Mouse (Mus musculus) ES-E14 (cell line): Measurements from ENCODE around the gene Ppp1r9a. TPM values are rescaled to one million over a fixed set of nuclear protein-coding genes. Genes with fewer than 3 reads are reported as not detected.

Experiments
- DNase-seq: peaks from one replicate; pipeline ENCODE4 v3.0.0-alpha.2; 2013; ENCODE audit warnings: low read depth, low spot score
- H3K27ac ChIP-seq: 2 replicates; pipeline ENCODE4 v1.5.1; 2012; ENCODE audit warnings: low read depth, mild to moderate bottlenecking, low read length, moderate library complexity, mixed read lengths; ENCODE audit not compliant: poor library complexity, insufficient read depth, severe bottlenecking
- H3K36me3 ChIP-seq: 2 replicates; pipeline ENCODE4 v1.6.1; 2012; ENCODE audit warnings: mild to moderate bottlenecking, low read length, moderate library complexity, mixed read lengths; ENCODE audit not compliant: control insufficient read depth, poor library complexity, insufficient read depth, severe bottlenecking
- H3K4me1 ChIP-seq, 2 experiments: fragments of 150-350 bp in 1 of 2; sonication (generic) in 1 of 2; 2 replicates each; pipeline ENCODE4 v1.6.1; 2012; ENCODE audit warnings: low read length in 2 of 2, mild to moderate bottlenecking in 1 of 2, mixed read lengths in 1 of 2; ENCODE audit not compliant: control insufficient read depth in 2 of 2, insufficient read depth in 2 of 2, poor library complexity in 1 of 2
- H3K4me3 ChIP-seq, 2 experiments: fragments of 150-350 bp in 1 of 2; sonication (generic) in 1 of 2; 2 replicates each; pipeline ENCODE4 v1.5.1; 2012; ENCODE audit warnings: low read length in 2 of 2, low read depth in 1 of 2, mild to moderate bottlenecking in 1 of 2, mixed read lengths in 1 of 2; ENCODE audit not compliant: insufficient read depth in 1 of 2, poor library complexity in 1 of 2, severe bottlenecking in 1 of 2
- H3K9ac ChIP-seq: 2 replicates; pipeline ENCODE4 v1.6.1; 2012; ENCODE audit warnings: low read depth, mild to moderate bottlenecking, low read length, mixed read lengths; ENCODE audit not compliant: poor library complexity, insufficient read depth, severe bottlenecking
- H3K9me3 ChIP-seq: fragments of 150-350 bp; sonication (generic); 2 replicates; pipeline ENCODE4 v1.6.1; 2012; ENCODE audit warnings: low read depth, mild to moderate bottlenecking, low read length; ENCODE audit not compliant: control insufficient read depth, insufficient read depth
- CHD2 ChIP-seq: IDR thresholded peaks from 2 replicates; pipeline ENCODE4 v1.6.1; 2014; ENCODE audit warnings: mild to moderate bottlenecking, low read depth, low read length, inconsistent platforms
- HCFC1 ChIP-seq: IDR thresholded peaks from 2 replicates; pipeline ENCODE4 v1.6.1; 2012; ENCODE audit warnings: low read length, inconsistent platforms, borderline replicate concordance; ENCODE audit not compliant: insufficient read depth
- MAFK ChIP-seq: IDR thresholded peaks from 2 replicates; pipeline ENCODE4 v1.6.1; 2014; ENCODE audit warnings: mild to moderate bottlenecking, low read depth, low read length, inconsistent platforms; ENCODE audit not compliant: insufficient read depth
- ZC3H11A ChIP-seq: IDR thresholded peaks from 2 replicates; pipeline ENCODE4 v1.6.1; 2012; ENCODE audit warnings: low read depth, mild to moderate bottlenecking, inconsistent platforms, low read length, borderline replicate concordance
- ZNF384 ChIP-seq: IDR thresholded peaks from 2 replicates; pipeline ENCODE4 v1.6.1; 2012; ENCODE audit warnings: low read depth, low read length, inconsistent platforms
- in situ Hi-C, 2 experiments: fragments of 600-800 bp; cut with MboI; formaldehyde crosslinking; loops; one replicate each; pipeline ENCODE4 v1.15.1; 2025; ENCODE audit warnings: low sequenced_read_pairs in 2 of 2, inconsistent platforms in 1 of 2; ENCODE audit not compliant: unreplicated experiment in 2 of 2
- total RNA-seq: library from RNA; depleted of rRNA; stranded (reverse); fragments of 300-350 nt; gene quantifications from 2 replicates; pipeline ENCODE4 v1.2.3, GENCODE M21; 2012

Gene Ppp1r9a
- total RNA-seq, 1 experiment: 22.2 TPM

DNA sequence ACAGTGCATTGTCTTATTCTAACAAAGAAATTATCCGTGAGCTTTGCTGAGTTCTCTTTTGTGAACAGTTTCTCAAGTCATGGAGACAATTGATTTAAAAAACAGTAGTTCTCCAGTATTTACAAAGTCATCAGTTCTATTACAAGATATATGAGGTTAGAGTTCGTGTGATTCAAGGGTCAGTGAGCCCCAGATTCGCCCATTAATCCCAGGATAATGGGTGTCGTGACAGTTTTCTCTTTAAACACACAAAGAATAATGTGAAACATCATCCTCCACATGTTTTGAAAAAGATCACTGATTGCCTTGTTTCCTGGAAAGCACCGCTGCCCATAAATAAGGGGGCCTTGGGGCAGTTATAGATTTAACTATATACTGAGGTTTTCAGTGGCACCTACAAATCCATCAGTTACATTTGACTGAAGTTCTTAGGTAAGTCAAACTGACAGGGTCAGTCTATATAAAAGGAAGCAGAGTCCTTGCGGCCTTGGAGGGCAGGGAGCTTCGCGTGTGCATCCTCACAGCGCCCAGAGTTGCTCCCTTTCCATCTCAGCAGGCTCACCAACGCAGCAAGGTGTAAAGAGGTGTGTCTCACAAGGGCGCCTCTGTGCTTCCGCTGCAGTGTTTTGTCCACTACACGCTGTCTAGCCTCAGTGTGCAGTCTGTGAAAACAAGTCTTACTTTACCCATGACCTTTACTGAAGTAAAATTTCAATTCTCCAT, 126.6 kb downstream of the Ppp1r9a start:
- no peak for DNase-seq
- TF ChIP-seq HCFC1 (no peak), CHD2 (no peak), ZC3H11A (no peak), MAFK (no peak), ZNF384 (no peak)
- H3K9ac ChIP-seq: no peak overlapping the region
- H3K9me3 ChIP-seq: no peaks in the 10 kb centered on the region
- peaks cover 9 to 26% of the 10 kb centered on the region in 2 experiments; a peak in 3 of 4 replicates for H3K4me1 ChIP-seq
- no peak overlapping the region for H3K27ac ChIP-seq
- no peak overlapping the region for H3K4me3 ChIP-seq
- in situ Hi-C loops: no loop called here
- no peaks in the 10 kb centered on the region for H3K36me3 ChIP-seq

DNA sequence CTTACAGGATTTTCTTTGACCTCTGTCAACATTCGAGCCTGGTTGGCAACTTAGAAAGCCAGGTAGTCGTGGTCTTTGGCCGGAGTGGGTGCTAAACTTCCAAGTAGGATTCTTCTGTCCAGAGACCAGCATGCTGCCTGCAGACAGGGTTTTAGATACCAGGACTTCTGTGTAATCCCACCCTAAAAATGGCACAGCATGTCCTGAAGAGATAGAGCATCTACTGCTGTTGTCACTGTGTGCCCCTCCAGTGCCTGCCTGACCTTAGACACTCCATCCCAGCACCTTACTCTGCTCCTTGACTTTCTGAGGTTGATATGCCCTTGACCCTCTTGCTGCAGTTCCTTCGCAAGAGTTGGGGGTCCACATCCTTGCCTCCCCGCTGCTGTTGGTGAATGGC, 127.2 kb downstream of the Ppp1r9a start:
- in situ Hi-C loops: no loop called here
- H3K9me3 ChIP-seq: no peaks in the 10 kb centered on the region
- H3K36me3 ChIP-seq: no peaks in the 10 kb centered on the region
- H3K9ac ChIP-seq: no peak overlapping the region
- H3K4me3 ChIP-seq: no peak overlapping the region
- DNase-seq: no peak
- peaks cover 10 to 26% of the 10 kb centered on the region in 2 experiments; a peak in 3 of 4 replicates for H3K4me1 ChIP-seq
- H3K27ac ChIP-seq: no peak overlapping the region
- TF ChIP-seq ZC3H11A (no peak), HCFC1 (no peak), CHD2 (no peak), MAFK (no peak), ZNF384 (no peak)

DNA sequence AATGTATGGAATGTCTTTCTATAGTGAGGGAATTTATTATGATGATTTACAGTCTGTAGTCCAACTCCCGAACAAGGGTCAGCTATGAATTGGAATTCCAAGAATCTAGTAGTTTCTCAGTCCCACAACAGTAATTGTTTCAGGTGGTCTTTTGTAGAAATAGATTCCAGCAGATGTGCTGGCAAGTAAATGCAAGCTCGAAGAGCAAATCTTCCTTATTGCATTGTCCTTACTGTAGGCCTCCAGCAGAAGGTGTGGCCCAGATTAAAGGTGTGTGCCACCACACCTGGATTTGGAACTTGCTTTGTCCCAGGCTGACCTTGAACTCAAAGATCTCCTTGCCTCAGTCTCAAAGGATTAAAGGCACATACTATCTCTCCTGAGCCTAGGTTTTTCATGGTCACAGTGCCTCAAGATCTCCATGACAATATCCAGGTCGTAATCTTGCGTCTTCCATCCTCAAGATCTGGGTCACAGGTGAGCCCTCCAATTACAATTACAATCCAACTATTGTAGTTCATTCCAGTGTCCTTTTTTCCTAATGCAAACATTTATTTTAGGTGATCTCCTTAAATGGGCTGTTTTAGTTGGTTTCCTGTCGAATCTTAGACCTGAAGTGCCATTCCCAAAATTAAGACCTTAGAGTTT, 130.4 kb downstream of the Ppp1r9a start:
- peak overlapping the region; percentile 78; the same call in 1 of the 2 replicates for H3K27ac ChIP-seq
- no peak overlapping the region for H3K4me3 ChIP-seq
- TF ChIP-seq CHD2 (peak; percentile 52; the same call in 1 of the 2 replicates), HCFC1 (no peak)
- no peaks in the 10 kb centered on the region for H3K36me3 ChIP-seq
- in situ Hi-C loops: no loop called here
- H3K9ac ChIP-seq: no peak overlapping the region
- peaks cover 10 to 12% of the 10 kb centered on the region in 2 experiments; a peak in 3 of 4 replicates for H3K4me1 ChIP-seq
- DNase-seq: peak; percentile 34
- H3K9me3 ChIP-seq: no peaks in the 10 kb centered on the region

DNA sequence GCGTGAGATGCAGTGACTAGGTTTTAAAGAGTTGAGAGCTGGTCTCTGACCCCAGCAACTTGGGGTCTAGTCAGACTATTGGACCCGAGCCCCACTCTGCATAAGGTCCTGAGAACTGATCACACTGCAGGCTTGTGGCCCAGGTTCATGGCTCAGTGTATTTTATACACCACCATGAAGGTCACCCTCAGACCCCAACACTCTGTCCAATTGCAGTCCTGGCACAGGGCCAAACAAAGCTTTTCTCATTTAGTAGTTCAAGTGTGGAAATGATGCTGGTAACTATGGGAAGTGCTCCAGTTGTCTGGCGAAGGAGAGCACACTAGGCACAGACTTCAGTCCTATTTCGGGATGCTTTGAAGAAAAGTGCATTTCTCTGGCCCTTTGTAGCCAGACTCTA, 134.5 kb downstream of the Ppp1r9a start:
- in situ Hi-C loops: no loop called here

More for the DNA sequence above, 134.5 kb downstream of the Ppp1r9a start:
- H3K27ac ChIP-seq: no peak overlapping the region
- DNase-seq: no peak
- TF ChIP-seq ZC3H11A: no peak
- no peak for TF ChIP-seq ZNF384
- no peak for TF ChIP-seq MAFK
- no peak for TF ChIP-seq CHD2
- no peak for TF ChIP-seq HCFC1
- H3K4me1 ChIP-seq: peaks cover 4 to 5% of the 10 kb centered on the region in 2 experiments; a peak in 2 of 4 replicates
- no peak overlapping the region for H3K4me3 ChIP-seq
- H3K36me3 ChIP-seq: no peaks in the 10 kb centered on the region
- H3K9me3 ChIP-seq: no peaks in the 10 kb centered on the region
- no peak overlapping the region for H3K9ac ChIP-seq
